Mouse (Mus musculus): ENCODE results near the gene Clstn1. TPM values are rescaled to one million over a fixed set of nuclear protein-coding genes. Genes with fewer than 3 reads are reported as not detected.

The Clstn1 gene
- polyA plus RNA-seq, 1 experiment from 2014 or later, result 36.1 TPM

DNA sequence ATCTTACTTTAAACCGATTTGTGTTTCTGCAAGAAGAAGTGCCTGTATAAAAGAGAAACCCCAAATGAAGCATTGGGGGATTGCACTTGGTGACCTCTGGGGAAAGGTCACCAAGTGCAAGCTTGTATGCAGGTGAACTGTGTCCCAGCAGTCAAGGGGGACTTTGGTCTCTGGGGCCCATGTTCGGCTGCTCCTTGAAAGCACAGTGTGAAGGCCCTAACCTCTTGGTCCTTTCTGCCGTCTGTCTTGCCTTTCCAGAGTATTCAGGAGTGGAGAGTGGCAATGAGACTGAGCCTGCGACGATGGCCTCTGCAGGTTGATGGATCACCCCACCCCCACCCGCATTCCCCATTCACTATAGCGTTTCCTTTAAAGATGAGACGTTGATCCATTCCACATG, 55.1 kb downstream of the Clstn1 start:
- ATAC-seq, result no peak
- Histone ChIP-seq H3K9ac (ENCODE audit: low read length) (no peak overlapping the region), H3K27ac (ENCODE audit: low read depth, low read length) (no peak overlapping the region), H3K4me3 (ENCODE audit: low read depth, low read length) (no peak overlapping the region), H3K36me3 (ENCODE audit: control insufficient read depth, insufficient read depth, low read length) (peaks cover 85% of the 10 kb centered on the region), H3K27me3 (replicated peaks; ENCODE audit: control insufficient read depth, insufficient read depth, low read length) (no peaks in the 10 kb centered on the region), H3K4me1 (ENCODE audit: control insufficient read depth, insufficient read depth, low read length) (no peaks in the 10 kb centered on the region), H3K9me3 (replicated peaks; ENCODE audit: control insufficient read depth, low read length) (no peaks in the 10 kb centered on the region), H3K4me2 (ENCODE audit: low read length) (no peak overlapping the region)
- DNase-seq (ENCODE audit: low spot score), result no peak
- 80% methylated on average over 8 of the region's 8 CpGs for WGBS

DNA sequence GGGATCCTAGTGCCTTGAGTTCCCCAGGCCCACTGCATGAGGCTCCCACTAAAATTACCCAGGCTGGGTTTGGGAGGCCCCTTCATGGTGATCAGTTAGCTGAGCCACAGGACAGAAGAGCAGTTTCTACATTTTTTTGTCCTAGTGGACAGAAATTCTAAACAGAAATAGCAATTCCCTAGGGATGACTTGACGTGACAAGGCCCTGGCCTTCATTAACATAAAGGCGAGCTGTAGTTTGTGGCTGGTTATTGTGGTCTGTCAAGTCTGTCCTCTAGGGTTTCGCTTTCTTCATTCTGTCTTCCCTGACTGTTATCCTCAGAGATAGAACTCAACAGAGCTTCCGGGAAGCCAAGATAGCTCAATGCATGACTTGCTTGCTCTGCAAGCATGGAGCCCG, 55.7 kb downstream of the Clstn1 start:
- H3K4me1 ChIP-seq (ENCODE audit: control insufficient read depth, insufficient read depth, low read length), result no peaks in the 10 kb centered on the region
- H3K27ac ChIP-seq (ENCODE audit: low read depth, low read length), result no peak overlapping the region
- H3K27me3 ChIP-seq (replicated peaks; ENCODE audit: control insufficient read depth, insufficient read depth, low read length), result no peaks in the 10 kb centered on the region
- H3K9ac ChIP-seq (ENCODE audit: low read length), result no peak overlapping the region
- no peak overlapping the region for H3K4me2 ChIP-seq (ENCODE audit: low read length)
- H3K36me3 ChIP-seq (ENCODE audit: control insufficient read depth, insufficient read depth, low read length), result peaks cover 85% of the 10 kb centered on the region
- 93% methylated on average over 5 of the region's 5 CpGs for WGBS
- no peaks in the 10 kb centered on the region for H3K9me3 ChIP-seq (replicated peaks; ENCODE audit: control insufficient read depth, low read length)
- no peak overlapping the region for H3K4me3 ChIP-seq (ENCODE audit: low read depth, low read length)
- DNase-seq (ENCODE audit: low spot score), result no peak
- ATAC-seq, result no peak

DNA sequence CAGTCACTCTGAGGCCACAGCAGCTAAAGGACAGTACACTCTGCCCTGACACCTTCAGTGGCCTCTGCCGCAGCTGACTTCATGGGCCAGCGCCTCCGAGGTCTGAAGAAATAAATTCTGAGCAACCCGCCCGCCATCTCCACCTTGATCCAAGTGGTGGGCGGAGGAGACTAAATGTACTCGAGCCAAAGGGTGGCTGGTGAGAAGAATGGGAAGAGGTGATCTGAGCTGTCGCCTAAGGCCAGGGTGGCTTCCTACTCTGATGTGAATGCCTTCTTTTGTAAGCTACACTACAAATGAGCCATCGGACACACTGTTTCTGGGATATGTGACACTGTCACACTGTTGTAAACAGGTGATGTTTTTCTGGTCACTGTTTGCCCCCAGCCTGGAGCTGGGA, 59.5 kb downstream of the Clstn1 start:
- H3K4me1 ChIP-seq (ENCODE audit: control insufficient read depth, insufficient read depth, low read length), result no peaks in the 10 kb centered on the region
- no peak overlapping the region for H3K9ac ChIP-seq (ENCODE audit: low read length)
- WGBS, result 95% methylated on average over 9 of the region's 9 CpGs
- H3K4me3 ChIP-seq (ENCODE audit: low read depth, low read length), result no peak overlapping the region
- H3K4me2 ChIP-seq (ENCODE audit: low read length), result no peak overlapping the region
- H3K36me3 ChIP-seq (ENCODE audit: control insufficient read depth, insufficient read depth, low read length), result peaks cover 93% of the 10 kb centered on the region
- DNase-seq (ENCODE audit: low spot score) (no peak), ATAC-seq (no peak)
- H3K27ac ChIP-seq (ENCODE audit: low read depth, low read length), result no peak overlapping the region
- H3K9me3 ChIP-seq (replicated peaks; ENCODE audit: control insufficient read depth, low read length), result no peaks in the 10 kb centered on the region
- H3K27me3 ChIP-seq (replicated peaks; ENCODE audit: control insufficient read depth, insufficient read depth, low read length), result no peaks in the 10 kb centered on the region

DNA sequence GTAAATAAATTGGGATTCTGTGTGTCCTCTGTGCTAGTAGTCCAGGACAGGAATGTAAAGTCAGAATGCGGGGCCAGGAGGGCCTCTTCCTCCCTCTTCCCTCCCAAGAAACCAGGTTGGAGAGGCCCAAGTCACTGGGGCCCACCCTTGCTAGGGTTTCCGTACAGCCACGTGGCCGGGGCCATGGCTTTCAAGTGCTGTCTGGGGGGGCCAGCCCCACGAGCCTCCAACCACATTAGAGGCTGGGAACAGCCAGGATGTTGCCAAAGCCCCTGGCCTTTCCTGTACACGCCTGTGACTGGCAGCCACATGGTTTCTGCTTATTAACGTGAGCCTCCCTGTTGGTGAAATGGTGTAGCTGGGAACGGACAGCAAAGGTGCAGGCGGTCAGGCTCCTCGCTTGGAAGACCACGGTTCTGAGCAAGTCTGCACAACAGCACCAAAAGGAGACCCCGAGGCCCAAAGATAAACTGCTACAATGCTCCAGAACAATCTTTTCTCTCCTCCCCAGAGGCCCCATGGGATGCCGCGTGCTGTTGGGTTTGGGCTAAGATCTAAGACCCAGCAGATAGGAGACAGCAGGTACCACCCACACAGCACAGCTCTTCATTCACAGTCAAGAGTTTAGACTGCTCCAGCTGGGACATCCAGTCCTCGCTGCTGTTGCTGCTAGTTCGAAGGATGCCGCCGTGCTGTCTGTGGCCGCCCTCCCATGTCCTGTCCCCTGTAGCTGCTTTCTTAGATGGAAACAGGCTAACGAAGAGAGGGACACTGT, 62.0 kb downstream of the Clstn1 start:
- H3K4me2 ChIP-seq (ENCODE audit: low read length), result no peak overlapping the region
- no peak for DNase-seq (ENCODE audit: low spot score)
- H3K27me3 ChIP-seq (replicated peaks; ENCODE audit: control insufficient read depth, insufficient read depth, low read length), result no peaks in the 10 kb centered on the region
- ATAC-seq, result no peak
- no peaks in the 10 kb centered on the region for H3K9me3 ChIP-seq (replicated peaks; ENCODE audit: control insufficient read depth, low read length)
- H3K36me3 ChIP-seq (ENCODE audit: control insufficient read depth, insufficient read depth, low read length), result peaks cover 91% of the 10 kb centered on the region
- H3K4me1 ChIP-seq (ENCODE audit: control insufficient read depth, insufficient read depth, low read length), result no peaks in the 10 kb centered on the region
- H3K4me3 ChIP-seq (ENCODE audit: low read depth, low read length), result no peak overlapping the region
- H3K27ac ChIP-seq (ENCODE audit: low read depth, low read length), result no peak overlapping the region
- H3K9ac ChIP-seq (ENCODE audit: low read length), result no peak overlapping the region
- WGBS, result 92% methylated on average over 20 of the region's 20 CpGs

DNA sequence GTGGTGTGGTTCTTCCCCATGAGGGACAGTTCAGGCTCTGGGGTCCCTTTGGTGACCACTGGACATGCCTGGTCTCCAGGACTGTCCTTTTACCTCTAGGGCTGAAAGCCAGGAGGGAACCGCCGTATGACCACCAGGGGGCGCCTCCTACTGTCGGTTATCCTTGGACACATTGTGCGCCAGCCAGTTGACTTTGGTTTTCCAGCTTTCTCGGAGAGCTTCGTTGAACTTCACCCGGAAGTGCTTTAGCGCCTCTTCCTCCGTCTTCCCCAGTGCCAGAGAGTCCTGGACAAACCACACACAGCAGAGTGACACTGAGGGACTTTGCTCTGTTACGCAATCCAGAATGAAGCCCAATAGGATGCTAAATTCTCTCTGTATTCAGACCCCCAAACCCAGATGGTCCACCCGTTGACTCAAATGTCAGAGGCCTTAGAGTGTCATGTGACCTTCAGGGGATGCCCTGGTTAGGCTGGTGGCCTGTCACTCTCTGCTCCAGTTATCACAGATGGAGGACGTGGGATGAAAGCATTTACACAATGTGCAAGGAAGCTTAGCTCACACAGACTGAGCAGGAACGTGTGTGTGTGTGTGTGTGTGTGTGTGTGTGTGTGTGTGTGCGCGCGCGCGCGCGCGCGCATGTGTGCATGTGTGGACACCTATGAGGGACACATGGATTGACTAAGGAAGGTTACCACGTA, 64.4 kb downstream of the Clstn1 start:
- H3K27me3 ChIP-seq (replicated peaks; ENCODE audit: control insufficient read depth, insufficient read depth, low read length), result no peaks in the 10 kb centered on the region
- no peak overlapping the region for H3K27ac ChIP-seq (ENCODE audit: low read depth, low read length)
- H3K36me3 ChIP-seq (ENCODE audit: control insufficient read depth, insufficient read depth, low read length), result peaks cover 80% of the 10 kb centered on the region
- WGBS, result 74% methylated on average over 24 of the region's 24 CpGs
- DNase-seq (ENCODE audit: low spot score) (peak; percentile 59), ATAC-seq (no peak)
- H3K4me1 ChIP-seq (ENCODE audit: control insufficient read depth, insufficient read depth, low read length), result no peaks in the 10 kb centered on the region
- no peaks in the 10 kb centered on the region for H3K9me3 ChIP-seq (replicated peaks; ENCODE audit: control insufficient read depth, low read length)
- no peak overlapping the region for H3K4me3 ChIP-seq (ENCODE audit: low read depth, low read length)
- H3K9ac ChIP-seq (ENCODE audit: low read length), result no peak overlapping the region
- no peak overlapping the region for H3K4me2 ChIP-seq (ENCODE audit: low read length)

DNA sequence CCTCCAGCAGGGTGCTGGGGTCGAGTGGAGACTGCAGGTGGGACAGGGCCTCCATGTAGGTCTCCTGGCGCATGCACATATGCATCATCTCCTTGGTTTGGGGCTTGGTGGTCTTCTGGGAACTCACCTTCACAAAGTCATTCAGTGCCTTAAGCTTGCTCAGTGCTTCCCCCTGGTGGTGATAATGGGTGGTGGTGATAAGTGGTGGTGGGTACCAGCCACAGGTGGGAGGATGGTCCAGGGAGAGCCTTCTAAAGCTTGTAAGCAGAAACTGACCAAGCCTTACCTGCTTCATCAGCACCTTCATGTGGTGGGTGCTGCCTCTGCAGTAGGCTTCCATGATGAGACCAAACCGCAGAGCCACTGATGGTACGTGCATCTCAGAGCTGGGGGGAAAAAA, 68.0 kb downstream of the Clstn1 start:
- peak; percentile 39 for DNase-seq (ENCODE audit: low spot score)
- H3K27ac ChIP-seq (ENCODE audit: low read depth, low read length), result no peak overlapping the region
- H3K4me2 ChIP-seq (ENCODE audit: low read length), result no peak overlapping the region
- 94% methylated on average over 4 of the region's 4 CpGs for WGBS
- H3K9ac ChIP-seq (ENCODE audit: low read length), result no peak overlapping the region
- H3K27me3 ChIP-seq (replicated peaks; ENCODE audit: control insufficient read depth, insufficient read depth, low read length), result no peaks in the 10 kb centered on the region
- H3K36me3 ChIP-seq (ENCODE audit: control insufficient read depth, insufficient read depth, low read length), result peaks cover 53% of the 10 kb centered on the region
- no peak for ATAC-seq
- no peak overlapping the region for H3K4me3 ChIP-seq (ENCODE audit: low read depth, low read length)
- no peaks in the 10 kb centered on the region for H3K9me3 ChIP-seq (replicated peaks; ENCODE audit: control insufficient read depth, low read length)
- H3K4me1 ChIP-seq (ENCODE audit: control insufficient read depth, insufficient read depth, low read length), result no peaks in the 10 kb centered on the region

DNA sequence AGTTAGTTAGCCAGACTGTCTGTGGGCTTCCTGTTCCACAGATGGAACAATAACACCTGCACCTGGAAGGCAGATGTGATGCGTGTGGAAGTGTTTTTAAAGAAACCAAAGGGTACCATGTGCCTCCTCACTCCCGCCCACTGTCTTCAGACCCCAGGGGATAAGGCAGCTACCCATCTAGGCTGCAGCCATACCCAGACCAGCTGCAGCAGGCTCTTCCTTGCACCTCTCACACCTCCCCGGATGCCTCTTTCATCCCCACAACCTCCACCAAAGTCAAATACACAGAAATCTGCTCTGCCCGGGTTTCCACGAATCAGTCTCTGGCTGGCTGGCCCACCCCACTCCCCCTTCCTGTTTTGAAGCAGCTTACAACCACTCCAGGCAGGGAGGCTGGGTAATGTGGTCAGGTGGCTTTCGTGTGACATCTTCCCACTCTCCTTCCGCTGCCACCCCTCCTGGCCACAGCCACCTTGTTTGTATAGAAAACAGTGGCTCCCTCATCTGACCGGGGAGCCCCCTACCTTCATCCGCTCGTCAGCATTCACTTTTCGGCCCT, 71.7 kb downstream of the Clstn1 start:
- DNase-seq (ENCODE audit: low spot score), result no peak
- H3K4me1 ChIP-seq (ENCODE audit: control insufficient read depth, insufficient read depth, low read length), result no peaks in the 10 kb centered on the region
- no peak overlapping the region for H3K4me2 ChIP-seq (ENCODE audit: low read length)
- H3K27ac ChIP-seq (ENCODE audit: low read depth, low read length), result no peak overlapping the region
- H3K9me3 ChIP-seq (replicated peaks; ENCODE audit: control insufficient read depth, low read length), result no peaks in the 10 kb centered on the region
- WGBS, result 87% methylated on average over 11 of the region's 11 CpGs
- ATAC-seq, result no peak
- no peaks in the 10 kb centered on the region for H3K27me3 ChIP-seq (replicated peaks; ENCODE audit: control insufficient read depth, insufficient read depth, low read length)
- H3K36me3 ChIP-seq (ENCODE audit: control insufficient read depth, insufficient read depth, low read length), result peaks cover 23% of the 10 kb centered on the region
- H3K9ac ChIP-seq (ENCODE audit: low read length), result no peak overlapping the region
- no peak overlapping the region for H3K4me3 ChIP-seq (ENCODE audit: low read depth, low read length)

DNA sequence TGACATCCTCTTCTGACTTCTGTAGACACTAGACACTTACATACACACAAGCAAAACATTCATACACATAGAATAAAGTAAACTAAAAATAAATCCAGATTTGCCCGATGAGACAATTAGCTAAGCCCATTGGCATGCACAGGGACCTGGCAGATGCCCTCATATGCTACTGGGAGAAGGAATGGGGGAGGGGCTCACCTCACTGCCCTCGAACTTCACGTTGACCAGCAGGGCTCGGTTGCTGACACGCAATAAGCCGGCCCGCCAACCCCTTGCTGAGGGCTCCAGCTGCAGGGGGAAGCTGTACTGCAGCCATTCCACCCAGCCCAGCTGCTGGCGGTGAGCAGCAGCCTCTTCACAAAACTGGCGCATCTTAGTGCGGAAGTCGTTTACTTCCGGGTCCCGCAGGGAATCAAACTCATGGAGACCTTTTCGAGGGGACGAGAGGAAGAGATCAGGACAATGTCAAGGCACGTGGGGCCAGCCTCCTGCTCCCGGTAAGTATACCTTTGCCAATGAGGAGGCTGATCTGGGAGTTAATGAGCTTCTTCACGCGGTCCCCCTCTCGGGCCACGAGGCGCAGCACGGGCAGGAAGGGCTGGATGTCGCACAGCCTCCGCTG, 73.3 kb downstream of the Clstn1 start:
- Histone ChIP-seq H3K4me2 (ENCODE audit: low read length) (no peak overlapping the region), H3K4me1 (ENCODE audit: control insufficient read depth, insufficient read depth, low read length) (no peaks in the 10 kb centered on the region), H3K36me3 (ENCODE audit: control insufficient read depth, insufficient read depth, low read length) (0 out of 2 replicates have a peak, but pooled peaks cover 14% of the 10 kb centered on the region), H3K9ac (ENCODE audit: low read length) (no peak overlapping the region), H3K4me3 (ENCODE audit: low read depth, low read length) (no peak overlapping the region), H3K9me3 (replicated peaks; ENCODE audit: control insufficient read depth, low read length) (no peaks in the 10 kb centered on the region), H3K27ac (ENCODE audit: low read depth, low read length) (no peak overlapping the region), H3K27me3 (replicated peaks; ENCODE audit: control insufficient read depth, insufficient read depth, low read length) (no peaks in the 10 kb centered on the region)
- ATAC-seq, result no peak
- DNase-seq (ENCODE audit: low spot score), result no peak
- 77% methylated on average over 25 of the region's 25 CpGs for WGBS
